Mouse (Mus musculus) intestine, embryonic 16.5 days (tissue): ENCODE measurements at regions not wholly inside any gene's neighbourhood (a gene's known extent, or its start where the extent isn't known, plus 50 kb on each side); places are given as distances from the start of the nearest gene placed in this dataset.
A peak's percentile ranks its signal among the peaks of the same experiment; 100 is the strongest.

Experiments used
- ATAC-seq: fragments of 200-750 bp; cut with Nextera tagmentation; 2 replicates; pipeline ENCODE4 v1.8.0; 2017; ENCODE audit warnings: moderate TSS enrichment, moderate library complexity
- H3K27ac ChIP-seq: fragments of 300-500 bp; sonication (generic); 2 replicates; pipeline ENCODE4 v1.5.1; 2014; ENCODE audit warnings: mild to moderate bottlenecking, low read length
- H3K27me3 ChIP-seq: fragments of 300-500 bp; sonication (generic); replicated peaks from 2 replicates; pipeline ENCODE4 v1.6.1; 2014; ENCODE audit warnings: low read length, control low read depth, mixed read lengths; ENCODE audit not compliant: control insufficient read depth, insufficient read depth
- H3K36me3 ChIP-seq: fragments of 300-500 bp; sonication (generic); 2 replicates; pipeline ENCODE4 v1.6.1; 2014; ENCODE audit warnings: low read length, control low read depth; ENCODE audit not compliant: control insufficient read depth, insufficient read depth
- H3K4me1 ChIP-seq: fragments of 300-500 bp; sonication (generic); 2 replicates; pipeline ENCODE4 v1.6.1; 2014; ENCODE audit warnings: low read length, control low read depth, mixed read lengths; ENCODE audit not compliant: control insufficient read depth, insufficient read depth
- H3K4me2 ChIP-seq: fragments of 300-500 bp; sonication (generic); 2 replicates; pipeline ENCODE4 v1.6.1; 2014; ENCODE audit warnings: low read depth, low read length, control low read depth
- H3K4me3 ChIP-seq: fragments of 300-500 bp; sonication (generic); 2 replicates; pipeline ENCODE4 v1.5.1; 2014; ENCODE audit warnings: mild to moderate bottlenecking, low read length
- H3K9ac ChIP-seq: fragments of 300-500 bp; sonication (generic); 2 replicates; pipeline ENCODE4 v1.6.1; 2014; ENCODE audit warnings: low read depth, low read length
- H3K9me3 ChIP-seq: fragments of 300-500 bp; sonication (generic); 2 replicates; pipeline ENCODE4 v1.6.1; 2016; ENCODE audit warnings: low read length, control low read depth; ENCODE audit not compliant: control insufficient read depth
- WGBS: fragments of 180-500 bp; shearing (Covaris S2); extraction: QIAGEN DNeasy Blood & Tissue Kit; methylation state at CpG from one replicate; pipeline ENCODE4 v1.1.7; 2014; 5-methylcytosine and 5-hydroxymethylcytosine counted together

DNA sequence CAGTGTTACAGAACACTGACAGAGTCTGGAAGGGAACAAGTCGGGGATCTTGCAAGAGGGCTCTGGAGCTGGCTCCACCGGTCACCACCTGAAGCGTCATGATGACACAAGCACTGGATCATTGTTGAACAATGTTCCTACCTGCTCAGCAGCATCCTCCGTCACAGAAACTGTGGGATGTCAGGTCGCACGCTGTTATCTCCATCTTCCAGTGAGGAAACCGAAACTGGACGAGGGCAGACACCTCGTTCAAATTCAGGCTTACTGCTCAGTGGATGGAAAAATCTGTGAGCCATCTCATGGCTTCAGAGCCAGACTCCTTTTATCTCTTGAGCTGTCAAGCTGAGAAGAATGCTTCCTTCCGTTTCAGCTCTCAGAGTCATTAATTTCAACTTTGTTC lies 316.3 kb downstream of the Tbc1d1 start:
- ATAC-seq, result no peak
- Histone ChIP-seq H3K9ac (no peak overlapping the region), H3K36me3 (no peaks in the 10 kb centered on the region), H3K27me3 (no peaks in the 10 kb centered on the region), H3K4me3 (no peak overlapping the region), H3K27ac (no peak overlapping the region), H3K9me3 (no peaks in the 10 kb centered on the region), H3K4me1 (no peaks in the 10 kb centered on the region), H3K4me2 (no peak overlapping the region)
- 74% methylated on average over 10 of the region's 10 CpGs for WGBS

DNA sequence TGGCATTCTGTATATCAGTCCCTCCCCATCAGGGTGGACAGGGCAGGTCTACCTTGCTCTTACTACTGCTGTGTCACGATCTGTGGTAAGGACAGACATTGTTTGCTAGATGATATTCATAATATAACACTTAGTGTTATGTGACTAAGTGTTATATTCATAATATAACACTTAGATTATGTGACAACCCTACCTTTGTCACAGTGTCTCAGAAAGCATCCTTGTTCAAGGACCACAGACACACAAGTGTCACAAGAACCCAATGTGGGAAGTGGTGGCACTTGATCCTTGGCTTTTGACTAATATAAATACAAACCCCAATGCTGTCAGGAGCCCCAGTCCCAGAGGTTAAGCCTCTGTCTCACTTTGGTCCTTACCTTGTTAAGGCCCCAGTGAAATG lies 318.8 kb downstream of the Tbc1d1 start:
- no peak overlapping the region for H3K4me2 ChIP-seq
- no peaks in the 10 kb centered on the region for H3K27me3 ChIP-seq
- WGBS, result 90% methylated on average over 1 of the region's 1 CpGs
- H3K9me3 ChIP-seq, result no peaks in the 10 kb centered on the region
- no peak overlapping the region for H3K27ac ChIP-seq
- H3K9ac ChIP-seq, result no peak overlapping the region
- no peaks in the 10 kb centered on the region for H3K36me3 ChIP-seq
- no peak for ATAC-seq
- no peaks in the 10 kb centered on the region; the same call in 1 of the 2 replicates for H3K4me1 ChIP-seq
- H3K4me3 ChIP-seq, result no peak overlapping the region

GRCm38 (mm10) chr5:64475736-64476519 lies 319.8 kb downstream of the Tbc1d1 start:
- Histone ChIP-seq H3K27ac (no peak overlapping the region), H3K9me3 (no peaks in the 10 kb centered on the region), H3K4me1 (no peaks in the 10 kb centered on the region; the same call in 1 of the 2 replicates), H3K27me3 (no peaks in the 10 kb centered on the region), H3K4me3 (no peak overlapping the region), H3K36me3 (no peaks in the 10 kb centered on the region), H3K9ac (no peak overlapping the region), H3K4me2 (no peak overlapping the region)
- WGBS, result 73% methylated on average over 8 of the region's 8 CpGs
- ATAC-seq, result no peak

GRCm38 (mm10) chr5:64476641-64477369 lies 320.7 kb downstream of the Tbc1d1 start:
- 81% methylated on average over 11 of the region's 11 CpGs for WGBS
- no peak for ATAC-seq

DNA sequence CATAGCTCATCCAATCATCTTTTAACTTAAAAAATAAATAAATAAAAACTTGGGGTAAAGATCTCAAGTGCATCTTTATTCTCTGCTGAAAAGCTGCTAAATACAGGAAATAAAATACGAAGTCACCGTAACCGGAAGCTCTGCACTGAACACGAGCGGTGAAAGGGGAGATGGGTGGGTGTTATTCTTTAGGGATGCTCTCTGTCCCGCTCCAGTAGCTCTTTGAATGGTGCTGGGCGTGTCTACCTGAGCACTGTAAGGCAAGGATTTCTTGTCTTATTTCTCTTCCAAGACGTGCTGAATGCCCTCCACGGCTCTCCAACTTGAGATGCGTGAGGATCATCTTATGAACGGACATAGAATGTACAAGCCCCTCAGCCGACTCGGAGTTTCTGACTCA lies 322.0 kb downstream of the Tbc1d1 start:
- Histone ChIP-seq H3K27me3 (no peaks in the 10 kb centered on the region), H3K36me3 (no peaks in the 10 kb centered on the region), H3K4me1 (no peaks in the 10 kb centered on the region; the same call in 1 of the 2 replicates), H3K4me3 (no peak overlapping the region), H3K4me2 (no peak overlapping the region), H3K9ac (no peak overlapping the region), H3K27ac (no peak overlapping the region), H3K9me3 (no peaks in the 10 kb centered on the region)
- 82% methylated on average over 13 of the region's 13 CpGs for WGBS
- no peak for ATAC-seq

More at GRCm38 (mm10) chr5:64476641-64477369, 320.7 kb downstream of the Tbc1d1 start:
- Histone ChIP-seq H3K36me3 (no peaks in the 10 kb centered on the region), H3K9me3 (no peaks in the 10 kb centered on the region), H3K4me2 (no peak overlapping the region), H3K9ac (no peak overlapping the region), H3K27ac (no peak overlapping the region), H3K27me3 (no peaks in the 10 kb centered on the region), H3K4me1 (no peaks in the 10 kb centered on the region; the same call in 1 of the 2 replicates), H3K4me3 (no peak overlapping the region)

DNA sequence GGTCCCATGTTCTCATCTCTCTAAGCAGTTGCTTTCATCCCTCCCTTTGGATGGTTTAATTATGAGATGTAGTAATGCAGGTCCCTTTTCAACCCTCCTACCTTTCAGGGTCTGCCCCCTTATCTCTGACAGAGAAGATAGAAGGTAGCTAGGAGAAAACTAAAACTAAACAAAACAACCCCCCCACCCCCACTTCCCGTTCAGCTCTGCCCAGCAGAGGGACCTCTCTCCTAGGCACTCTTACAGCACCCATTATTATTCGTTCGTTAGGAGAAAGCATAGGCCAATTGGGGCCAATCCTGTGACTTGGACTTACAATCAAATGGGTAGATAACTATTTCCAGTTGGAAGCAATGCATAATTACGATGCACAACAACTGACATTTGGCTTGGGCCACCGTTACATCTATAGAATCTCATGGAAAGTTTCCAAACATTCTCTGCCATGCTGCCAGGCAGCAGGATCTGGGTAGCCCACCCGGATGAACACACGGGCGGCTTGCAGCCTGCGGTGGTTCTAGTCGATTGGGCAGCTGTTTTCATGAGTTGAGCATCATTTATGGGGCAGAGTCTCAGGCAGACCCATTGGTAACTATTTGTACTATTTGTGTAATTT lies 322.6 kb downstream of the Tbc1d1 start:
- Histone ChIP-seq H3K4me3 (no peak overlapping the region), H3K36me3 (no peaks in the 10 kb centered on the region), H3K27me3 (no peaks in the 10 kb centered on the region), H3K9ac (no peak overlapping the region), H3K9me3 (no peaks in the 10 kb centered on the region), H3K4me1 (no peaks in the 10 kb centered on the region; the same call in 1 of the 2 replicates), H3K27ac (no peak overlapping the region), H3K4me2 (no peak overlapping the region)
- WGBS, result 70% methylated on average over 10 of the region's 10 CpGs
- ATAC-seq, result no peak

DNA sequence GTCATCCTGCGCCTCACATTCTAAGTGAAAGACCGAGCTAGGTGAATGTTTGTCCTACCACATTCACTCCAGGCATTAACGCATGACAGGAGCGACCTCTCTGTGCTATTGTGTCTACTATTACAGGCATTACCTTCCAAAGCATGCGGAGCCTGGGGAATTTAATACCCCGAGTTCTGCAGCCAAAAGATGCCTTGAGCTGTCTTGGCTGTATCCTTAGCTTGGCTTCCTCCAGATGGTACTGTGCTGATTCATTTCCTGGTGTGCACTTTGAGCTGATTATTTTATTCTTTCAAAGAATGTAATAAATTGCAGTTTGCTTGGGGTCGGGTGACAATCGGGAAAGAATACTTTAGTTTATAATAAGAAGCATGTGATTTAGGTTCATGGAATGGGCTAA lies 323.2 kb downstream of the Tbc1d1 start:
- Histone ChIP-seq H3K4me2 (no peak overlapping the region), H3K36me3 (no peaks in the 10 kb centered on the region), H3K9ac (no peak overlapping the region), H3K4me1 (no peaks in the 10 kb centered on the region; the same call in 1 of the 2 replicates), H3K4me3 (no peak overlapping the region), H3K9me3 (no peaks in the 10 kb centered on the region), H3K27ac (no peak overlapping the region), H3K27me3 (no peaks in the 10 kb centered on the region)
- 56% methylated on average over 8 of the region's 8 CpGs for WGBS
- peak; percentile 48; the same call in 1 of the 2 replicates for ATAC-seq

GRCm38 (mm10) chr5:64485043-64485442 lies 318.1 kb upstream of the Klf3 start:
- H3K4me3 ChIP-seq, result no peak overlapping the region
- H3K9ac ChIP-seq, result no peak overlapping the region
- H3K9me3 ChIP-seq, result no peaks in the 10 kb centered on the region
- H3K27ac ChIP-seq, result no peak overlapping the region
- H3K4me1 ChIP-seq, result no peaks in the 10 kb centered on the region
- WGBS, result 90% methylated on average over 3 of the region's 3 CpGs
- H3K36me3 ChIP-seq, result no peaks in the 10 kb centered on the region
- H3K27me3 ChIP-seq, result no peaks in the 10 kb centered on the region
- no peak overlapping the region for H3K4me2 ChIP-seq
- ATAC-seq, result no peak

DNA sequence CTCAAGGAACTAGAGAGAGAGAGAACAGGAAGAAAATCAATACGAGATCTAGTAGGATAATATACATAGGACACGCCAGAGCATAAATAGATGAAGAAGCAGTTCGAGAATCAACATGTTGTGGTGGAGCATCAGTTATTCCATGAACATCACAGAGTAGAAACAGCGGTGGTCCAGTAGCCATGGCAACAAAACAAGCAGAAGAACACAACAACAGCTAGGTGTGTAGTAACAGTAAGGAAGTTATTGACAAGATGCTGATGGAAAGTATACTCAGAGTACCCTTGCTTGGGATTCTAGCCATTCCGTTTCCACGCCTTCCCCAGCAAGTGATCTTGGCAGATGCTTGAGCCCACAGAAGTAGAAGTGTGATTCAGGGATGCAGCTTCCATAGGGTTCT lies 317.3 kb upstream of the Klf3 start:
- no peaks in the 10 kb centered on the region for H3K9me3 ChIP-seq
- H3K27me3 ChIP-seq, result no peaks in the 10 kb centered on the region
- no peak overlapping the region for H3K27ac ChIP-seq
- no peak overlapping the region for H3K9ac ChIP-seq
- no peak overlapping the region for H3K4me3 ChIP-seq
- 95% methylated on average over 6 of the region's 6 CpGs for WGBS
- no peaks in the 10 kb centered on the region for H3K36me3 ChIP-seq
- ATAC-seq, result no peak
- H3K4me2 ChIP-seq, result no peak overlapping the region
- H3K4me1 ChIP-seq, result no peaks in the 10 kb centered on the region
